Mouse (Mus musculus) forebrain, embryonic 12.5 days (tissue): ENCODE measurements at regions not wholly inside any gene's neighbourhood (a gene's known extent, or its start where the extent isn't known, plus 50 kb on each side); places are given as distances from the start of the nearest gene placed in this dataset.

Source experiments
- ATAC-seq: fragments of 200-750 bp; cut with Nextera tagmentation; 2 replicates; pipeline ENCODE4 v1.8.0; 2017; ENCODE audit warnings: moderate TSS enrichment; ENCODE audit not compliant: low FRiP score
- H3K27ac ChIP-seq: fragments of 300-500 bp; sonication (generic); 2 replicates; pipeline ENCODE4 v1.5.1; 2016; ENCODE audit warnings: mild to moderate bottlenecking
- H3K27me3 ChIP-seq: fragments of 300-500 bp; sonication (generic); 2 replicates; pipeline ENCODE4 v1.6.1; 2016; ENCODE audit warnings: mild to moderate bottlenecking
- H3K36me3 ChIP-seq: fragments of 300-500 bp; sonication (generic); replicated peaks from 2 replicates; pipeline ENCODE4 v1.6.1; 2016; ENCODE audit warnings: mild to moderate bottlenecking
- H3K4me1 ChIP-seq: fragments of 300-500 bp; sonication (generic); 2 replicates; pipeline ENCODE4 v1.6.1; 2016
- H3K4me2 ChIP-seq: fragments of 300-500 bp; sonication (generic); 2 replicates; pipeline ENCODE4 v1.6.1; 2016; ENCODE audit warnings: mild to moderate bottlenecking, moderate library complexity
- H3K4me3 ChIP-seq: fragments of 300-500 bp; sonication (generic); replicated peaks from 2 replicates; pipeline ENCODE4 v1.5.1; 2016; ENCODE audit warnings: mild to moderate bottlenecking
- H3K9ac ChIP-seq: fragments of 300-500 bp; sonication (generic); 2 replicates; pipeline ENCODE4 v1.6.1; 2016; ENCODE audit warnings: mild to moderate bottlenecking
- H3K9me3 ChIP-seq: fragments of 300-500 bp; sonication (generic); 2 replicates; pipeline ENCODE4 v1.6.1; 2016
- WGBS: fragments of 180-500 bp; shearing (Covaris S2); methylation state at CpG from one replicate; pipeline ENCODE4 v1.1.7; 2016; 5-methylcytosine and 5-hydroxymethylcytosine counted together

GRCm38 (mm10) chr17:4328810-4329209 is 632.7 kb upstream of the Nox3 start:
- WGBS, result 81% methylated on average over 1 of the region's 1 CpGs
- H3K9me3 ChIP-seq, result no peaks in the 10 kb centered on the region
- H3K4me2 ChIP-seq, result no peak overlapping the region
- H3K36me3 ChIP-seq, result no peaks in the 10 kb centered on the region
- H3K27ac ChIP-seq, result no peak overlapping the region
- no peak overlapping the region for H3K4me3 ChIP-seq
- H3K4me1 ChIP-seq, result peaks cover 4% of the 10 kb centered on the region; the same call in 1 of the 2 replicates
- H3K9ac ChIP-seq, result no peak overlapping the region
- no peak for ATAC-seq
- no peaks in the 10 kb centered on the region for H3K27me3 ChIP-seq

- Histone ChIP-seq H3K4me2 (no peak overlapping the region), H3K9ac (no peak overlapping the region), H3K27me3 (no peaks in the 10 kb centered on the region), H3K27ac (no peak overlapping the region; the same call in 1 of the 2 replicates), H3K9me3 (no peaks in the 10 kb centered on the region), H3K4me3 (no peak overlapping the region), H3K36me3 (no peaks in the 10 kb centered on the region), H3K4me1 (peaks cover 4% of the 10 kb centered on the region; the same call in 1 of the 2 replicates)
- ATAC-seq, result no peak
- WGBS, result 36% methylated on average over 9 of the region's 9 CpGs
These were observed 635.6 kb upstream of the Nox3 start for GRCm38 (mm10) chr17:4331650-4332049.

- H3K4me1 ChIP-seq, result peaks cover 4% of the 10 kb centered on the region; the same call in 1 of the 2 replicates
- H3K4me2 ChIP-seq, result no peak overlapping the region
- no peak overlapping the region for H3K9ac ChIP-seq
- no peaks in the 10 kb centered on the region for H3K36me3 ChIP-seq
- no peak for ATAC-seq
- no peaks in the 10 kb centered on the region for H3K9me3 ChIP-seq
- H3K27ac ChIP-seq, result no peak overlapping the region
- H3K4me3 ChIP-seq, result no peak overlapping the region
- WGBS, result 90% methylated on average over 4 of the region's 4 CpGs
- no peaks in the 10 kb centered on the region for H3K27me3 ChIP-seq
These were observed 637.0 kb upstream of the Nox3 start for GRCm38 (mm10) chr17:4333091-4333490.

GRCm38 (mm10) chr17:4353018-4353417 is 641.1 kb upstream of the Arid1b start:
- Histone ChIP-seq H3K4me3 (no peak overlapping the region), H3K27ac (no peak overlapping the region), H3K4me2 (no peak overlapping the region), H3K36me3 (no peaks in the 10 kb centered on the region), H3K9me3 (no peaks in the 10 kb centered on the region), H3K27me3 (no peaks in the 10 kb centered on the region), H3K9ac (no peak overlapping the region), H3K4me1 (no peaks in the 10 kb centered on the region)
- ATAC-seq, result no peak
- WGBS, result 56% methylated on average over 1 of the region's 1 CpGs

GRCm38 (mm10) chr17:4355506-4356218 is 638.5 kb upstream of the Arid1b start:
- Histone ChIP-seq H3K36me3 (no peaks in the 10 kb centered on the region), H3K27me3 (no peaks in the 10 kb centered on the region), H3K9ac (no peak overlapping the region), H3K4me2 (no peak overlapping the region), H3K9me3 (no peaks in the 10 kb centered on the region), H3K27ac (no peak overlapping the region), H3K4me1 (no peaks in the 10 kb centered on the region), H3K4me3 (no peak overlapping the region)
- WGBS, result 90% methylated on average over 5 of the region's 5 CpGs
- ATAC-seq, result no peak

- H3K27ac ChIP-seq, result no peak overlapping the region
- no peak overlapping the region for H3K4me2 ChIP-seq
- H3K36me3 ChIP-seq, result no peaks in the 10 kb centered on the region
- no peak for ATAC-seq
- no peaks in the 10 kb centered on the region for H3K27me3 ChIP-seq
- WGBS, result 49% methylated on average over 4 of the region's 4 CpGs
- H3K9ac ChIP-seq, result no peak overlapping the region
- no peaks in the 10 kb centered on the region for H3K9me3 ChIP-seq
- H3K4me3 ChIP-seq, result no peak overlapping the region
- H3K4me1 ChIP-seq, result no peaks in the 10 kb centered on the region
These were observed 633.5 kb upstream of the Arid1b start for GRCm38 (mm10) chr17:4360413-4361320.

- Histone ChIP-seq H3K27ac (no peak overlapping the region), H3K27me3 (no peaks in the 10 kb centered on the region), H3K9ac (no peak overlapping the region), H3K36me3 (no peaks in the 10 kb centered on the region), H3K4me3 (no peak overlapping the region), H3K4me1 (no peaks in the 10 kb centered on the region), H3K9me3 (no peaks in the 10 kb centered on the region), H3K4me2 (no peak overlapping the region)
- ATAC-seq, result no peak
These were observed 628.3 kb upstream of the Arid1b start for GRCm38 (mm10) chr17:4365811-4366210.

GRCm38 (mm10) chr17:4380449-4380848 is 613.7 kb upstream of the Arid1b start:
- 85% methylated on average over 1 of the region's 1 CpGs for WGBS

GRCm38 (mm10) chr17:4380873-4381272 is 613.3 kb upstream of the Arid1b start:
- Histone ChIP-seq H3K9me3 (no peaks in the 10 kb centered on the region), H3K4me1 (no peaks in the 10 kb centered on the region), H3K9ac (no peak overlapping the region), H3K4me3 (no peak overlapping the region), H3K27me3 (no peaks in the 10 kb centered on the region), H3K36me3 (no peaks in the 10 kb centered on the region), H3K4me2 (no peak overlapping the region), H3K27ac (no peak overlapping the region)
- no peak for ATAC-seq

More at GRCm38 (mm10) chr17:4380449-4380848, 613.7 kb upstream of the Arid1b start:
- H3K9me3 ChIP-seq, result no peaks in the 10 kb centered on the region
- H3K27ac ChIP-seq, result no peak overlapping the region
- no peaks in the 10 kb centered on the region for H3K36me3 ChIP-seq
- no peaks in the 10 kb centered on the region for H3K27me3 ChIP-seq
- H3K4me1 ChIP-seq, result no peaks in the 10 kb centered on the region
- no peak overlapping the region for H3K4me3 ChIP-seq
- H3K4me2 ChIP-seq, result no peak overlapping the region
- H3K9ac ChIP-seq, result no peak overlapping the region
- ATAC-seq, result no peak

GRCm38 (mm10) chr17:4381896-4382685 is 612.0 kb upstream of the Arid1b start:
- H3K27me3 ChIP-seq, result no peaks in the 10 kb centered on the region
- no peak overlapping the region for H3K4me3 ChIP-seq
- WGBS, result 87% methylated on average over 13 of the region's 13 CpGs
- H3K9ac ChIP-seq, result no peak overlapping the region
- no peaks in the 10 kb centered on the region for H3K9me3 ChIP-seq
- no peak overlapping the region for H3K4me2 ChIP-seq
- H3K27ac ChIP-seq, result no peak overlapping the region
- no peaks in the 10 kb centered on the region for H3K4me1 ChIP-seq
- no peaks in the 10 kb centered on the region for H3K36me3 ChIP-seq
- ATAC-seq, result no peak

GRCm38 (mm10) chr17:4382716-4383115 is 611.4 kb upstream of the Arid1b start:
- no peak overlapping the region for H3K9ac ChIP-seq
- H3K27me3 ChIP-seq, result no peaks in the 10 kb centered on the region
- no peak overlapping the region for H3K27ac ChIP-seq
- no peak overlapping the region for H3K4me2 ChIP-seq
- no peaks in the 10 kb centered on the region for H3K4me1 ChIP-seq
- no peaks in the 10 kb centered on the region for H3K9me3 ChIP-seq
- no peak overlapping the region for H3K4me3 ChIP-seq
- ATAC-seq, result no peak
- no peaks in the 10 kb centered on the region for H3K36me3 ChIP-seq

GRCm38 (mm10) chr17:4387616-4388015 is 606.5 kb upstream of the Arid1b start:
- Histone ChIP-seq H3K27ac (no peak overlapping the region), H3K9me3 (no peaks in the 10 kb centered on the region), H3K4me2 (no peak overlapping the region), H3K4me1 (no peaks in the 10 kb centered on the region), H3K27me3 (no peaks in the 10 kb centered on the region), H3K9ac (no peak overlapping the region), H3K4me3 (no peak overlapping the region), H3K36me3 (no peaks in the 10 kb centered on the region)
- WGBS, result 52% methylated on average over 4 of the region's 4 CpGs
- ATAC-seq, result no peak
